Mouse (Mus musculus): ENCODE results near the gene Ing2.

DNA sequence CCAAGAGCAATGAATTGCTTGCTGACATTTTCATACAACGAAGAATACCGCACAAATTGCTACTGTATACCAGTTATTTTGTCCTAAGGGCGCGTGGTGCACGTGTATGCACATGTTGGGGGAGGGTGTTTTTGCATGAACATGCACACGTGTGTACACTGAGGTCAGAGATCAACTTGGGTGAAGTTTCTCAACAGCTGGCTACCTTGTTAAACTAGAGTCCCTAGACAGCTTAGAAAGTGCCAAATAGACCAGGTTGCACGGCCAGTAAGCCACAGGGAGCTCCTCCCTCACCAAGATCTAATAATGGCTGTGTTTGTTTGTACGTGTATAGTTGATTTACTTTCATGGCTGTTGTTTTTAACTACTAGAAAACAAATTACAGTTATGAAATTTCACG lies 25.8 kb downstream of the Ing2 start:
- no peak for TF ChIP-seq CTCF (IDR thresholded peaks at IDR 0.05)
- no peak for TF ChIP-seq POLR2A (IDR thresholded peaks at IDR 0.05; ENCODE audit: insufficient read depth, low read depth, low read length)

Data from heart, adult 2 months (tissue).